Mouse (Mus musculus) brain, embryonic 14.5 days (tissue): ENCODE measurements around the gene Sumf1.

Experiments used
- CTCF ChIP-seq: fragments of 200-500 bp; IDR thresholded peaks from 2 replicates; pipeline ENCODE4 v1.5.1; 2012; ENCODE audit warnings: inconsistent platforms, mild to moderate bottlenecking, moderate library complexity, borderline replicate concordance; ENCODE audit not compliant: insufficient read depth, insufficient read length; ENCODE audit errors: extremely low read depth
- POLR2A ChIP-seq: fragments of 200-500 bp; IDR thresholded peaks from 2 replicates; pipeline ENCODE4 v1.6.1; 2012; ENCODE audit warnings: mild to moderate bottlenecking, inconsistent platforms, borderline replicate concordance; ENCODE audit not compliant: poor library complexity, insufficient read depth, insufficient read length, severe bottlenecking; ENCODE audit errors: extremely low read depth

GRCm38 (mm10) chr6:108145941-108146588 is 39.3 kb downstream of the Sumf1 start:
- TF ChIP-seq POLR2A (no peak), CTCF (no peak)
